Mouse (Mus musculus) intestine, embryonic 16.5 days (tissue): ENCODE data around the gene Ppp4r3a. TPM values are rescaled to one million over a fixed set of nuclear protein-coding genes. Genes with fewer than 3 reads are reported as not detected.

Source experiments
- ATAC-seq: fragments of 200-750 bp; cut with Nextera tagmentation; 2 replicates; pipeline ENCODE4 v1.8.0; 2017; ENCODE audit warnings: moderate TSS enrichment, moderate library complexity
- H3K27ac ChIP-seq: fragments of 300-500 bp; sonication (generic); 2 replicates; pipeline ENCODE4 v1.5.1; 2014; ENCODE audit warnings: mild to moderate bottlenecking, low read length
- H3K27me3 ChIP-seq: fragments of 300-500 bp; sonication (generic); replicated peaks from 2 replicates; pipeline ENCODE4 v1.6.1; 2014; ENCODE audit warnings: low read length, control low read depth, mixed read lengths; ENCODE audit not compliant: control insufficient read depth, insufficient read depth
- H3K36me3 ChIP-seq: fragments of 300-500 bp; sonication (generic); 2 replicates; pipeline ENCODE4 v1.6.1; 2014; ENCODE audit warnings: low read length, control low read depth; ENCODE audit not compliant: control insufficient read depth, insufficient read depth
- H3K4me1 ChIP-seq: fragments of 300-500 bp; sonication (generic); 2 replicates; pipeline ENCODE4 v1.6.1; 2014; ENCODE audit warnings: low read length, control low read depth, mixed read lengths; ENCODE audit not compliant: control insufficient read depth, insufficient read depth
- H3K4me2 ChIP-seq: fragments of 300-500 bp; sonication (generic); 2 replicates; pipeline ENCODE4 v1.6.1; 2014; ENCODE audit warnings: low read depth, low read length, control low read depth
- H3K4me3 ChIP-seq: fragments of 300-500 bp; sonication (generic); 2 replicates; pipeline ENCODE4 v1.5.1; 2014; ENCODE audit warnings: mild to moderate bottlenecking, low read length
- H3K9ac ChIP-seq: fragments of 300-500 bp; sonication (generic); 2 replicates; pipeline ENCODE4 v1.6.1; 2014; ENCODE audit warnings: low read depth, low read length
- H3K9me3 ChIP-seq: fragments of 300-500 bp; sonication (generic); 2 replicates; pipeline ENCODE4 v1.6.1; 2016; ENCODE audit warnings: low read length, control low read depth; ENCODE audit not compliant: control insufficient read depth
- WGBS: fragments of 180-500 bp; shearing (Covaris S2); extraction: QIAGEN DNeasy Blood & Tissue Kit; methylation state at CpG from one replicate; pipeline ENCODE4 v1.1.7; 2014; 5-methylcytosine and 5-hydroxymethylcytosine counted together
- microRNA counts: library from miRNA; unstranded; fragments of <30 nt; microRNA quantifications from one replicate; lab custom pipeline; 2016
- microRNA-seq: library from miRNA; unstranded; fragments of <30 nt; microRNA quantifications from one replicate; pipeline ENCODE4, GENCODE M21; 2016
- polyA plus RNA-seq: library from polyadenylated mRNA; unstranded; fragments of >200 nt; fragmentation: Nextera tagmentation; extraction: Ambion mirVana; gene quantifications from 2 replicates; pipeline ENCODE4 v1.2.1, GENCODE M21; 2015

Ppp4r3a gene
- polyA plus RNA-seq, 1 experiment from 2014 or later, result 21.9 TPM

DNA sequence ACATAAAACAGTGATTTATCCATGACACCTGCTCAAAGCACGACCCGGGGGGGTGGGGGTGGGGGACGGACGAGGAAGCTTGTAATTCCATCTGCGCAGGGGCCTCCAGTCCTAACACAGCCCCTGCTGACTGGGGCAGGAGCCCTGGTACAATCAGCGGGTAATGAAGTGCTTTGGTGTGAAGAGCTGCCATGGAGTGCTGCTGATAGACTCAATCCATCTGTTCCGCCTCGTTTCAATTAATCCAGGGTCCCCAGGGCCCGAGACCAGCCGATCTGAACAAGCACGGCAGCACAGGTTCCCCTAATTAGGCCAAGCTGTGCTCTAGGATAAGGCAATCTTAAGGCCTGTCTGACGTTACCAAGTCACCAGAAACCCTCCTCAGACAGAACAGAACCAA, 93.2 kb downstream of the Ppp4r3a start:
- H3K36me3 ChIP-seq, result no peaks in the 10 kb centered on the region
- H3K27ac ChIP-seq, result no peak overlapping the region
- no peaks in the 10 kb centered on the region for H3K9me3 ChIP-seq
- H3K4me3 ChIP-seq, result no peak overlapping the region
- H3K4me2 ChIP-seq, result no peak overlapping the region
- peaks cover 14% of the 10 kb centered on the region for H3K4me1 ChIP-seq
- WGBS, result 50% methylated on average over 12 of the region's 12 CpGs
- H3K27me3 ChIP-seq, result no peaks in the 10 kb centered on the region
- ATAC-seq, result no peak
- H3K9ac ChIP-seq, result no peak overlapping the region

DNA sequence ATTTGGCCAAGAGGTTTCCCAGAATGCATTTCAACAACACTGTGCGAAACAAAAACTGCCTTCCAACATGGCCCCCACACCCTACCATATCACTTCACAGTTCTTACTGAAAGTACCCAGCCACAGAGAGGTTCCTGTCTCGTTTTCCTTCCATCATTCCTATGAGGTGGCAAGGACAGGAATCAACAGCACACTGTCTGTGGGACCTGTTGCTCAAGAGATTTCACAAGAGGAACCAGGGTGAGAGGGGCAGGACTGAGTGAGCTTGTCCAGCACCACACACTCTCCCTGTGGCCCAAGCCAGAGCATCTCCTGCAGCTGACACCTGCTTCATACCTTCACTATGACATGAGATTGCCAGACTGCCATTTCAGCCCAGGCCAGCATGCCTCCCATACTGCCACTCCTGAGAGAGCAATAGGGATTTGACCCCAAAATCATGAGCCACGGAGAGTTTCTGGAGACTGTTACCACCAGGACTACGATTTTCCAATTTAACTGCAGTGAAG, 93.7 kb downstream of the Ppp4r3a start:
- no peak overlapping the region for H3K4me2 ChIP-seq
- no peak overlapping the region for H3K9ac ChIP-seq
- H3K36me3 ChIP-seq, result no peaks in the 10 kb centered on the region
- 64% methylated on average over 4 of the region's 4 CpGs for WGBS
- no peak overlapping the region for H3K4me3 ChIP-seq
- ATAC-seq, result no peak
- H3K27ac ChIP-seq, result no peak overlapping the region
- no peaks in the 10 kb centered on the region for H3K9me3 ChIP-seq
- H3K4me1 ChIP-seq, result peaks cover 14% of the 10 kb centered on the region
- H3K27me3 ChIP-seq, result no peaks in the 10 kb centered on the region

MicroRNAs within 50 kb of the gene (microRNA counts, 519-probe panel; counts per million panel counts)
- 1,898 counts per million, percentile 38 among the panel's probes with 10 or more counts for microRNA mmu-miR-1190 (lab: Ali Mortazavi, UCI)

Small RNA genes lying within 50 kb of the gene (microRNA-seq; reads per million reads assigned to microRNA genes)
- gene Mir1190, result not detected

Other genes with a start within 250 kb of the Ppp4r3a start
- gene Gpr68, start 175.5 kb downstream of the Ppp4r3a start, polyA plus RNA-seq, result 0.48 and 0.56 TPM in 2 replicates
- gene Ccdc88c, start 54.6 kb downstream of the Ppp4r3a start, polyA plus RNA-seq, result 13.1 and 13.6 TPM in 2 replicates